Mouse (Mus musculus) colon, adult 2 months (tissue): Measurements from ENCODE around the gene Hist1h4h. TPM values are rescaled to one million over a fixed set of nuclear protein-coding genes. Genes with fewer than 3 reads are reported as not detected.

ENCODE experiments used
- polyA plus RNA-seq: library from polyadenylated mRNA; depleted of rRNA; stranded (reverse); fragments of >200 nt; gene quantifications from 2 replicates; pipeline ENCODE4 v1.2.3, GENCODE M21; 2012; rRNA removed

The Hist1h4h gene
- polyA plus RNA-seq = 42.2 and 63.4 TPM in 2 replicates

GRCm38 (mm10) chr13:23530901-23531875, at the start of gene Hist1h4h:
TSS of gene Hist1h4h (plus strand) at chr13:23531050.

GRCm38 (mm10) chr13:23488400-23489322, 42.2 kb upstream of the Hist1h4h start, which contains the start of gene Btn2a2:
TSS of gene Btn2a2 (minus strand) at chr13:23488857.

GRCm38 (mm10) chr13:23533560-23534367, 2.9 kb downstream of the Hist1h4h start, which contains the start of gene Hist1h2af:
TSS of gene Hist1h2af (plus strand) at chr13:23533906.

GRCm38 (mm10) chr13:23535137-23536075, 4.6 kb downstream of the Hist1h4h start, which contains the start of gene Hist1h3g:
TSS of gene Hist1h3g (plus strand) at chr13:23535422.

GRCm38 (mm10) chr13:23542999-23543607, 12.3 kb downstream of the Hist1h4h start, which contains the start of gene Hist1h2bh:
TSS of gene Hist1h2bh (minus strand) at chr13:23543392.

GRCm38 (mm10) chr13:23543965-23544786, 13.3 kb downstream of the Hist1h4h start, which contains the start of gene Hist1h3f:
TSS of gene Hist1h3f (plus strand) at chr13:23544052.

GRCm38 (mm10) chr13:23551146-23551834, 20.4 kb downstream of the Hist1h4h start, which contains the start of gene Hist1h4f:
TSS of gene Hist1h4f (minus strand) at chr13:23551648.

GRCm38 (mm10) chr13:23552962-23553361, 22.1 kb downstream of the Hist1h4h start, which contains the start of gene Hist1h1d:
TSS of gene Hist1h1d (plus strand) at chr13:23553262.

GRCm38 (mm10) chr13:23561883-23562659, 31.2 kb downstream of the Hist1h4h start, which contains the start of gene Hist1h3e:
TSS of gene Hist1h3e (minus strand) at chr13:23562369.

GRCm38 (mm10) chr13:23571022-23571503, 40.2 kb downstream of the Hist1h4h start, which contains the start of the genes Hist1h2ae and Hist1h2bg:
TSS of gene Hist1h2ae (minus strand) at chr13:23571220.
TSS of gene Hist1h2bg (plus strand) at chr13:23571396.

GRCm38 (mm10) chr13:23573898-23574524, 43.2 kb downstream of the Hist1h4h start, which contains the start of the genes Hist1h2bf and Hist1h2ad:
TSS of gene Hist1h2bf (minus strand) at chr13:23574196.
TSS of gene Hist1h2ad (plus strand) at chr13:23574381.

GRCm38 (mm10) chr13:23575271-23575851, 44.5 kb downstream of the Hist1h4h start, which contains the start of gene Hist1h3d:
TSS of gene Hist1h3d (plus strand) at chr13:23575763.

